Mouse (Mus musculus): ENCODE data around the gene Sik2. TPM values are rescaled to one million over a fixed set of nuclear protein-coding genes. Genes with fewer than 3 reads are reported as not detected.

Gene Sik2
- polyA plus RNA-seq, 1 experiment, result 1.0 TPM

GRCm38 (mm10) chr9:50847606-50848368 lies 161.1 kb downstream of the Sik2 start:
- Histone ChIP-seq H3K4me3 (replicated peaks) (no peak overlapping the region), H3K36me3 (ENCODE audit: control insufficient read depth) (peaks cover 17% of the 10 kb centered on the region), H3K27me3 (ENCODE audit: control insufficient read depth) (no peaks in the 10 kb centered on the region), H3K9me3 (ENCODE audit: control insufficient read depth, low read length) (no peaks in the 10 kb centered on the region), H3K4me1 (ENCODE audit: control insufficient read depth) (peaks cover 47% of the 10 kb centered on the region)
- no peak for TF ChIP-seq GATA1 (IDR thresholded peaks at IDR 0.05; ENCODE audit: low read length)
- TF ChIP-seq TAL1 (IDR thresholded peaks at IDR 0.05; ENCODE audit: low read length), result no peak

DNA sequence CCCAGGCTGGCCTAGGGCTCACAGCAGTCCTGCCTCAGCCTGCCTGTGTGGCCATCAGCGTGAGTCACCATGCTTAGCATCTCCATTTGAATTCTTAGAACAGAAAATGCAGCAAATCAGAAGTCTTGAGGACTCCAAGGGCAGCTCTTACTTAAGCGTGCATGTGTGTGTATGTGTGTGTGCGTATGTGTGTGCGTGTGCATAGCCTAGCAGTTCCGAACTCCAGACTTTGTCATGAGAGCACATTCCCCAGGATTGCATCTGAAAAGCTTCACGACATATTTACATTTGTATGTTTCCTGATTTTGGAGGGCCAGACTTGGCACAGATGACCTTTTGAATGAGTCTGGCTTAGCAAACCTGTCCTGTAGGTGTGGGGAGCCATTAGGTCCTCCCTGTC lies 161.7 kb downstream of the Sik2 start:
- Histone ChIP-seq H3K36me3 (ENCODE audit: control insufficient read depth) (peaks cover 19% of the 10 kb centered on the region), H3K4me3 (replicated peaks) (no peak overlapping the region), H3K4me1 (ENCODE audit: control insufficient read depth) (peaks cover 40% of the 10 kb centered on the region), H3K27me3 (ENCODE audit: control insufficient read depth) (no peaks in the 10 kb centered on the region), H3K9me3 (ENCODE audit: control insufficient read depth, low read length) (no peaks in the 10 kb centered on the region)
- TF ChIP-seq TAL1 (IDR thresholded peaks at IDR 0.05; ENCODE audit: low read length), result no peak
- no peak for TF ChIP-seq GATA1 (IDR thresholded peaks at IDR 0.05; ENCODE audit: low read length)

DNA sequence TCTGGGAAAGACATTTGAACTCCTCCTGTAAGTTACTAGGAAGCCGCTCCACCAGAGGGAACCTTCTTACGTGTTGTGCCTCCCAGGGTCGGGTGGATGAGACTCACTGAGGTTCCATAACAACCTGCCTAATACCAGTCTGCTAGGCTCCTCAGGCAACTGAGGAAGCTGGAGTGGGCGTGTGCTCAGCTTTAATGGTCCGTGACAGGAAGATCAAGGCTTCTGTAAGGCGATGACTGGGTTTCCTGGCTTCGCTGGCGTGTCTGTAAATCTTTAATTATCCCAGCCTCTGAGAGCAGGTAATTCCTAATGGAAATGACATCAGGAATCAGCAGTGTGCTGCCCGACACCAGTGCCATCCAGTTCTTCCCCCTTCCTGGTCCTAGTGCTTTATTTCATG lies 163.3 kb downstream of the Sik2 start:
- H3K4me3 ChIP-seq (replicated peaks), result no peak overlapping the region
- no peaks in the 10 kb centered on the region for H3K27me3 ChIP-seq (ENCODE audit: control insufficient read depth)
- TF ChIP-seq TAL1 (IDR thresholded peaks at IDR 0.05; ENCODE audit: low read length), result no peak
- TF ChIP-seq GATA1 (IDR thresholded peaks at IDR 0.05; ENCODE audit: low read length), result no peak
- peaks cover 34% of the 10 kb centered on the region for H3K4me1 ChIP-seq (ENCODE audit: control insufficient read depth)
- H3K36me3 ChIP-seq (ENCODE audit: control insufficient read depth), result peaks cover 19% of the 10 kb centered on the region
- H3K9me3 ChIP-seq (ENCODE audit: control insufficient read depth, low read length), result no peaks in the 10 kb centered on the region

DNA sequence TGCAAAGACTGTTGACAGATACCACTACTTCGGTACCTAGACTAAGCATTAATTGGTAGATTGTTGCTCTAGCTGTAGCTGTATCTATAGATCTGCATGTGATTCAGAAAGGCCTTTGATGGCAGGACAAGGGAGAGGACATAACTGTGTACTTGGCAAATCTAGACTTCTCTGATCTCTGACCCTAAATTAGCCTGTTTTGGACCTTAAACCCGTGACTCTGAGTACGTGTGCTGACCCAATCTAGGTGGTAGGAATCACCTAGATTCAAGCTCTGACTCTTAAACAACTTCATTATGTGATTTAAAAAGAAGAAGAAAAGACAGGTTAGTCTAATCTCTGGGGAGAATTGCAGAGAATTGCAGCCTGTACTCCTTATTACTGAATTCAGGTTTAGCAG lies 163.8 kb downstream of the Sik2 start, which contains the start of gene Ppp2r1b:
Gene Ppp2r1b (plus strand): TSS at position 221 of the 400 bp plus-strand sequence.
- peaks cover 19% of the 10 kb centered on the region for H3K36me3 ChIP-seq (ENCODE audit: control insufficient read depth)
- TF ChIP-seq GATA1 (IDR thresholded peaks at IDR 0.05; ENCODE audit: low read length) (no peak), TAL1 (IDR thresholded peaks at IDR 0.05; ENCODE audit: low read length) (no peak)

More for the DNA sequence above, 163.8 kb downstream of the Sik2 start, which contains the start of gene Ppp2r1b:
- no peaks in the 10 kb centered on the region for H3K9me3 ChIP-seq (ENCODE audit: control insufficient read depth, low read length)
- H3K4me1 ChIP-seq (ENCODE audit: control insufficient read depth), result peaks cover 34% of the 10 kb centered on the region
- no peak within 1 kb of the TSS for H3K4me3 ChIP-seq (replicated peaks)
- no peaks in the 10 kb centered on the region for H3K27me3 ChIP-seq (ENCODE audit: control insufficient read depth)

Other genes with a start within 250 kb of the Sik2 start
- gene Fdxacb1, start 240.8 kb downstream of the Sik2 start, polyA plus RNA-seq (2012), result 0.13 and 0.22 TPM in 2 replicates
- 0.22 and 0.31 TPM in 2 replicates for gene Alg9, start 234.1 kb downstream of the Sik2 start, polyA plus RNA-seq (2012)
- 0.38 and 0.41 TPM in 2 replicates for gene 1110032A03Rik, start 233.6 kb downstream of the Sik2 start, polyA plus RNA-seq (2012)
- gene Ppp2r1b, start 163.8 kb downstream of the Sik2 start, polyA plus RNA-seq (2012), result 0.75 and 0.92 TPM in 2 replicates
- gene Btg4, start 51.8 kb upstream of the Sik2 start, polyA plus RNA-seq (2012), result not detected in 2 replicates
- gene Layn, start 68.0 kb upstream of the Sik2 start, polyA plus RNA-seq (2012), result not detected in 2 replicates
- not detected in 2 replicates for gene 4833427G06Rik, start 93.0 kb upstream of the Sik2 start, polyA plus RNA-seq (2012)
- not detected in 2 replicates for gene Gm32742, start 156.4 kb upstream of the Sik2 start, polyA plus RNA-seq (2012)
- gene Pou2af1, start 204.6 kb upstream of the Sik2 start, polyA plus RNA-seq (2012), result 0.07 and 0.10 TPM in 2 replicates

Measured in erythroblast, embryonic 14.5 days (primary cell).